Mouse (Mus musculus): ENCODE measurements around the gene Pcsk4. TPM values are rescaled to one million over a fixed set of nuclear protein-coding genes. Genes with fewer than 3 reads are reported as not detected.

Gene Pcsk4
- total RNA-seq, 2 experiments from 2014 or later: 4.0 to 5.4 TPM

GRCm38 (mm10) chr10:80301256-80302081, 27.8 kb downstream of the Pcsk4 start:
- intact Hi-C loops (cut with DNase I): no loop called here
- no peak for TF ChIP-seq CTCF (IDR thresholded peaks at IDR 0.05)

GRCm38 (mm10) chr10:80300672-80301181, 28.6 kb downstream of the Pcsk4 start:
- Histone ChIP-seq H3K27ac (peak overlapping the region; percentile 94; the same call in 1 of the 2 replicates), H3K4me3 (peak overlapping the region; percentile 78)
- intact Hi-C loops (cut with DNase I): no loop called here
- TF ChIP-seq CTCF (IDR thresholded peaks at IDR 0.05): no peak
- DNase-seq (ENCODE audit: extremely low spot score in 1 of 2, low spot score in 2 of 2): peak in 1 of 2 experiments; percentile 33

More at GRCm38 (mm10) chr10:80301256-80302081, 27.8 kb downstream of the Pcsk4 start:
- peak overlapping the region; percentile 78 for H3K4me3 ChIP-seq
- DNase-seq (ENCODE audit: extremely low spot score in 1 of 2, low spot score in 2 of 2): no peak
- peak overlapping the region; percentile 72 for H3K27ac ChIP-seq

GRCm38 (mm10) chr10:80299824-80300223, 29.5 kb downstream of the Pcsk4 start:
- peak overlapping the region; percentile 94 for H3K27ac ChIP-seq
- peak overlapping the region; percentile 78 for H3K4me3 ChIP-seq
- DNase-seq (ENCODE audit: extremely low spot score in 1 of 2, low spot score in 2 of 2): no peak
- intact Hi-C loops (cut with DNase I): no loop called here
- no peak for TF ChIP-seq CTCF (IDR thresholded peaks at IDR 0.05)

- no peak for TF ChIP-seq CTCF (IDR thresholded peaks at IDR 0.05)
- peak overlapping the region; percentile 78 for H3K4me3 ChIP-seq
- DNase-seq (ENCODE audit: extremely low spot score in 1 of 2, low spot score in 2 of 2): no peak
- H3K27ac ChIP-seq: peak overlapping the region; percentile 94
- intact Hi-C loops (cut with DNase I): no loop called here
Measured at GRCm38 (mm10) chr10:80299301-80299700, 30.0 kb downstream of the Pcsk4 start.

- Histone ChIP-seq H3K4me3 (peak overlapping the region; percentile 78), H3K27ac (peak overlapping the region; percentile 94)
- intact Hi-C loops (cut with DNase I): no loop called here
- TF ChIP-seq CTCF (IDR thresholded peaks at IDR 0.05): no peak
- DNase-seq (ENCODE audit: extremely low spot score in 1 of 2, low spot score in 2 of 2): peak; percentile 92 to 93
Measured at GRCm38 (mm10) chr10:80298571-80299281, 30.6 kb downstream of the Pcsk4 start.

GRCm38 (mm10) chr10:80297526-80298133, 31.7 kb downstream of the Pcsk4 start:
- peak overlapping the region; percentile 94 for H3K27ac ChIP-seq
- H3K4me3 ChIP-seq: peak overlapping the region; percentile 62
- TF ChIP-seq CTCF (IDR thresholded peaks at IDR 0.05): no peak
- no peak for DNase-seq (ENCODE audit: extremely low spot score in 1 of 2, low spot score in 2 of 2)
- intact Hi-C loops (cut with DNase I): no loop called here

GRCm38 (mm10) chr10:80296824-80297223, 32.5 kb downstream of the Pcsk4 start:
- Histone ChIP-seq H3K4me3 (peak overlapping the region; percentile 62), H3K27ac (peak overlapping the region; percentile 94)
- intact Hi-C loops (cut with DNase I): no loop called here
- no peak for DNase-seq (ENCODE audit: extremely low spot score in 1 of 2, low spot score in 2 of 2)
- TF ChIP-seq CTCF (IDR thresholded peaks at IDR 0.05): no peak

- intact Hi-C loops (cut with DNase I): loop anchor here (2.0 kb wide), 1 partner anchor 79 kb away; no protein-coding TSS in a partner anchor
- Histone ChIP-seq H3K27ac (peak within 1 kb of the TSS; percentile 94), H3K4me3 (peak within 1 kb of the TSS; percentile 62)
- peak; percentile 73 for TF ChIP-seq CTCF (IDR thresholded peaks at IDR 0.05)
- DNase-seq (ENCODE audit: extremely low spot score in 1 of 2, low spot score in 2 of 2): peak; percentile 77 to 78
Measured at GRCm38 (mm10) chr10:80295618-80296425, 33.5 kb downstream of the Pcsk4 start, which contains the start of gene Apc2. Apc2 (plus strand) TSS chr10:80295977.

- intact Hi-C loops (cut with DNase I): loop anchor here (2.0 kb wide), 1 partner anchor 80 kb away; no protein-coding TSS in a partner anchor
- no peak for DNase-seq (ENCODE audit: extremely low spot score in 1 of 2, low spot score in 2 of 2)
- Histone ChIP-seq H3K4me3 (no peak overlapping the region), H3K27ac (peak overlapping the region; percentile 94; the same call in 1 of the 2 replicates)
- TF ChIP-seq CTCF (IDR thresholded peaks at IDR 0.05): no peak
Measured at GRCm38 (mm10) chr10:80294788-80295303, 34.5 kb downstream of the Pcsk4 start.

- DNase-seq (ENCODE audit: extremely low spot score in 1 of 2, low spot score in 2 of 2): no peak
- Histone ChIP-seq H3K4me3 (no peak overlapping the region), H3K27ac (no peak overlapping the region)
- no peak for TF ChIP-seq CTCF (IDR thresholded peaks at IDR 0.05)
- intact Hi-C loops (cut with DNase I): loop anchor here (2.0 kb wide), 1 partner anchor 80 kb away; no protein-coding TSS in a partner anchor
Measured at GRCm38 (mm10) chr10:80294311-80294710, 35.0 kb downstream of the Pcsk4 start.
